Mouse (Mus musculus) heart, postnatal 0 days (tissue): ENCODE data around the gene Znrf1.

ENCODE experiments used
- CTCF ChIP-seq: IDR thresholded peaks from 2 replicates; pipeline ENCODE4 v1.5.1; 2016; ENCODE audit warnings: antibody characterized with exemption, control low read depth, low read depth
- EP300 ChIP-seq: IDR thresholded peaks from 2 replicates; pipeline ENCODE4 v1.6.1; 2016; ENCODE audit warnings: antibody characterized with exemption, low read depth

- TF ChIP-seq EP300, result no peak
- no peak for TF ChIP-seq CTCF
These were observed 27.3 kb upstream of the Znrf1 start for GRCm38 (mm10) chr8:111508566-111508965.
